Mouse (Mus musculus): ENCODE measurements around the gene Stat1. TPM values are rescaled to one million over a fixed set of nuclear protein-coding genes. Genes with fewer than 3 reads are reported as not detected.
A peak's percentile ranks its signal among the peaks of the same experiment; 100 is the strongest.

Stat1 gene
- total and polyA plus RNA-seq, 2 experiments from 2014 or later = 16.6 to 25.3 TPM

DNA sequence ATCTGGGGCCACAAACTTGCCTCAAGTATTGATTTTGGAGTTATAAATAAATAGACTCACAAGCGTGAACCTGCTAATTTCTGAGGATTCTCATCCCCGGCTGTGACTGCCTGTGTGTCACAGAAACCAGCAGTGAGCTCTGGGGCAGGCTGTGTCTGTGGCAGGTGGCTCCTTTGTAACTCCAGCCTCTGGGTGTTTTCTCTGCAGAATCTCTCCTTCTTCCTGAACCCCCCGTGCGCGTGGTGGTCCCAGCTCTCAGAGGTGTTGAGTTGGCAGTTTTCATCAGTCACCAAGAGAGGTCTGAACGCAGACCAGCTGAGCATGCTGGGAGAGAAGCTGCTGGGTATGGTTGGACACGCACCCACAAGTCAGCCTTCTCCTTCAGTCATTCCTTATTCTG lies 29.5 kb downstream of the Stat1 start:
- no peaks in the 10 kb centered on the region for H3K9me3 ChIP-seq (ENCODE audit: low read length)
- no peak for ATAC-seq
- 52% methylated on average over 7 of the region's 7 CpGs for WGBS
- H3K36me3 ChIP-seq (ENCODE audit: insufficient read depth, low read length) = no peaks in the 10 kb centered on the region
- no peak for TF ChIP-seq CTCF (IDR thresholded peaks at IDR 0.05; ENCODE audit: low read depth)
- no peak overlapping the region for H3K27ac ChIP-seq
- H3K4me3 ChIP-seq (ENCODE audit: low read length) = no peak overlapping the region
- H3K4me2 ChIP-seq (ENCODE audit: low read depth, low read length) = no peak overlapping the region
- no peaks in the 10 kb centered on the region for H3K27me3 ChIP-seq (ENCODE audit: insufficient read depth, low read length)
- no peak overlapping the region for H3K9ac ChIP-seq (replicated peaks; ENCODE audit: low read length)
- no peaks in the 10 kb centered on the region; the same call in 1 of the 2 replicates for H3K4me1 ChIP-seq (ENCODE audit: insufficient read depth, low read length)
- no peak for DNase-seq (ENCODE audit: low spot score)

- DNase-seq (ENCODE audit: low spot score) (peak; percentile 81), ATAC-seq (peak; percentile 74)
- Histone ChIP-seq H3K36me3 (ENCODE audit: insufficient read depth, low read length) (no peaks in the 10 kb centered on the region), H3K9ac (replicated peaks; ENCODE audit: low read length) (no peak overlapping the region), H3K4me3 (ENCODE audit: low read length) (no peak overlapping the region), H3K4me1 (ENCODE audit: insufficient read depth, low read length) (no peaks in the 10 kb centered on the region; the same call in 1 of the 2 replicates), H3K27ac (peak overlapping the region; percentile 58; the same call in 1 of the 2 replicates), H3K9me3 (ENCODE audit: low read length) (no peaks in the 10 kb centered on the region), H3K4me2 (ENCODE audit: low read depth, low read length) (no peak overlapping the region), H3K27me3 (ENCODE audit: insufficient read depth, low read length) (no peaks in the 10 kb centered on the region)
- 42% methylated on average over 9 of the region's 9 CpGs for WGBS
- TF ChIP-seq CTCF (IDR thresholded peaks at IDR 0.05; ENCODE audit: low read depth) = no peak
Measured at GRCm38 (mm10) chr1:52149934-52150346, 30.7 kb downstream of the Stat1 start.

GRCm38 (mm10) chr1:52150676-52151075 lies 31.4 kb downstream of the Stat1 start:
- no peak for DNase-seq (ENCODE audit: low spot score)
- Histone ChIP-seq H3K4me2 (ENCODE audit: low read depth, low read length) (no peak overlapping the region), H3K9ac (replicated peaks; ENCODE audit: low read length) (no peak overlapping the region), H3K9me3 (ENCODE audit: low read length) (no peaks in the 10 kb centered on the region), H3K4me1 (ENCODE audit: insufficient read depth, low read length) (no peaks in the 10 kb centered on the region; the same call in 1 of the 2 replicates), H3K27me3 (ENCODE audit: insufficient read depth, low read length) (no peaks in the 10 kb centered on the region), H3K4me3 (ENCODE audit: low read length) (no peak overlapping the region), H3K27ac (peak overlapping the region; percentile 58), H3K36me3 (ENCODE audit: insufficient read depth, low read length) (0 out of 2 replicates have a peak, but pooled peaks cover under 1% of the 10 kb centered on the region)
- TF ChIP-seq CTCF (IDR thresholded peaks at IDR 0.05; ENCODE audit: low read depth) = no peak
- 56% methylated on average over 11 of the region's 11 CpGs for WGBS
- 0 out of 2 replicates have a peak, but pooled peaks have one; percentile 13 for ATAC-seq

GRCm38 (mm10) chr1:52151166-52151565 lies 31.9 kb downstream of the Stat1 start:
- H3K4me3 ChIP-seq (ENCODE audit: low read length) = no peak overlapping the region
- peaks cover 5% of the 10 kb centered on the region; the same call in 1 of the 2 replicates for H3K36me3 ChIP-seq (ENCODE audit: insufficient read depth, low read length)
- H3K9me3 ChIP-seq (ENCODE audit: low read length) = no peaks in the 10 kb centered on the region
- H3K27ac ChIP-seq = peak overlapping the region; percentile 58; the same call in 1 of the 2 replicates
- no peak overlapping the region for H3K9ac ChIP-seq (replicated peaks; ENCODE audit: low read length)
- H3K27me3 ChIP-seq (ENCODE audit: insufficient read depth, low read length) = no peaks in the 10 kb centered on the region
- TF ChIP-seq CTCF (IDR thresholded peaks at IDR 0.05; ENCODE audit: low read depth) = no peak
- WGBS = 77% methylated on average over 5 of the region's 5 CpGs
- no peaks in the 10 kb centered on the region; the same call in 1 of the 2 replicates for H3K4me1 ChIP-seq (ENCODE audit: insufficient read depth, low read length)
- H3K4me2 ChIP-seq (ENCODE audit: low read depth, low read length) = no peak overlapping the region
- DNase-seq (ENCODE audit: low spot score) (no peak), ATAC-seq (no peak)

GRCm38 (mm10) chr1:52152369-52152768 lies 33.1 kb downstream of the Stat1 start:
- Histone ChIP-seq H3K27me3 (ENCODE audit: insufficient read depth, low read length) (no peaks in the 10 kb centered on the region), H3K9me3 (ENCODE audit: low read length) (no peaks in the 10 kb centered on the region), H3K27ac (no peak overlapping the region), H3K4me1 (ENCODE audit: insufficient read depth, low read length) (no peaks in the 10 kb centered on the region; the same call in 1 of the 2 replicates), H3K4me2 (ENCODE audit: low read depth, low read length) (no peak overlapping the region), H3K9ac (replicated peaks; ENCODE audit: low read length) (no peak overlapping the region), H3K36me3 (ENCODE audit: insufficient read depth, low read length) (peaks cover 8% of the 10 kb centered on the region; the same call in 1 of the 2 replicates), H3K4me3 (ENCODE audit: low read length) (no peak overlapping the region)
- ATAC-seq (no peak), DNase-seq (ENCODE audit: low spot score) (no peak)
- WGBS = 60% methylated on average over 13 of the region's 13 CpGs
- TF ChIP-seq CTCF (IDR thresholded peaks at IDR 0.05; ENCODE audit: low read depth) = no peak

DNA sequence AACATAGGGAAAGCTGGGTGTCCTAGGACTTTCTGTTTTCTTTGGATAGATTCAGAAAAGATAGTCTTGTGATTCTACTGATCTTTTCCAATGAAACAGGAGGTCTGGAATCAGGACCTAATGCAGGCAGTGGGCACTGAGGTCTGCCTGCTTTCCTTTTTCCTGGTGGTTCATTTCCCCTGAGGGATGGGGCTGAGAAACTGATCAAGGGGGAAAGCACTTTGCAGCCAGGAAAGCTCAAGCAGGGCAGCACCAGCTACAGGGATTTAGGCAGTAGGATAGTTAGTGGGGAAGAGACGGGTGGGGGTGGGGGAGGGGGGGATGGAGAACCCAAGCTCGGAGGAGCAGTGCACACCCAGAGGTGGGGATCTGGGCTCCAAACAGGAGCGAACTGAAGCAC lies 33.7 kb downstream of the Stat1 start:
- Histone ChIP-seq H3K36me3 (ENCODE audit: insufficient read depth, low read length) (peaks cover 12% of the 10 kb centered on the region; the same call in 1 of the 2 replicates), H3K4me2 (ENCODE audit: low read depth, low read length) (no peak overlapping the region), H3K27me3 (ENCODE audit: insufficient read depth, low read length) (no peaks in the 10 kb centered on the region), H3K9ac (replicated peaks; ENCODE audit: low read length) (no peak overlapping the region), H3K4me1 (ENCODE audit: insufficient read depth, low read length) (no peaks in the 10 kb centered on the region; the same call in 1 of the 2 replicates), H3K27ac (no peak overlapping the region), H3K4me3 (ENCODE audit: low read length) (no peak overlapping the region), H3K9me3 (ENCODE audit: low read length) (no peaks in the 10 kb centered on the region)
- 50% methylated on average over 3 of the region's 3 CpGs for WGBS
- DNase-seq (ENCODE audit: low spot score) (no peak), ATAC-seq (no peak)
- TF ChIP-seq CTCF (IDR thresholded peaks at IDR 0.05; ENCODE audit: low read depth) = no peak

DNA sequence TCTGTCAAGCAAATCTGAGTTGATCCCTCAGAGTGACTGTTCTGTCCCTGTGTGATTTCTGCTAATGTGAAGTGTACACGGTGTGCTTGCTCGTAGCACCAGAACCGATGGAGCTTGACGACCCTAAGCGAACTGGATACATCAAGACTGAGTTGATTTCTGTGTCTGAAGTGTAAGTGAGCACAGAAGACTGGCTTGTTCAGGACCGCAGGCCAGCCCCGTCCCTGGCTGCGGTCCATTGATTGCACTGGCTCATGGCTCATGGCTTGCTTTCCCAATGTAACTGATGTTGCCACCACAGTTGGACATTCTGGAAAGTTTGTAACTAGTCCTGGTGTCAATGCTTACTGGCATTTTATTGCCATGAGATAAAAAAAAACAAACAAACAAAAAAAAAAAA lies 35.6 kb downstream of the Stat1 start:
- no peak overlapping the region for H3K4me2 ChIP-seq (ENCODE audit: low read depth, low read length)
- DNase-seq (ENCODE audit: low spot score) (no peak), ATAC-seq (no peak)
- H3K4me3 ChIP-seq (ENCODE audit: low read length) = no peak overlapping the region
- no peaks in the 10 kb centered on the region for H3K9me3 ChIP-seq (ENCODE audit: low read length)
- H3K36me3 ChIP-seq (ENCODE audit: insufficient read depth, low read length) = peaks cover 12% of the 10 kb centered on the region; the same call in 1 of the 2 replicates
- H3K9ac ChIP-seq (replicated peaks; ENCODE audit: low read length) = no peak overlapping the region
- H3K27me3 ChIP-seq (ENCODE audit: insufficient read depth, low read length) = no peaks in the 10 kb centered on the region
- no peak overlapping the region for H3K27ac ChIP-seq
- 77% methylated on average over 8 of the region's 8 CpGs for WGBS
- no peaks in the 10 kb centered on the region for H3K4me1 ChIP-seq (ENCODE audit: insufficient read depth, low read length)
- no peak for TF ChIP-seq CTCF (IDR thresholded peaks at IDR 0.05; ENCODE audit: low read depth)

All from hindbrain, postnatal 0 days (tissue).